Mouse (Mus musculus) heart, embryonic 15.5 days (tissue): Measurements from ENCODE around the gene Cul1. TPM values are rescaled to one million over a fixed set of nuclear protein-coding genes. Genes with fewer than 3 reads are reported as not detected.
A peak's percentile ranks its signal among the peaks of the same experiment; 100 is the strongest.
"Not testable (repeated sequence)": the region's sequence is repeated elsewhere in the genome, so short reads cannot be mapped to it uniquely, and the experiment has no call there.

Experiments
- ATAC-seq: fragments of 200-750 bp; cut with Nextera tagmentation; replicated peaks from 2 replicates; pipeline ENCODE4 v1.8.0; 2017; ENCODE audit warnings: low read depth, moderate TSS enrichment; ENCODE audit not compliant: insufficient number of reproducible peaks, insufficient read depth, low FRiP score
- H3K27ac ChIP-seq: fragments of 300-500 bp; sonication (generic); 2 replicates; pipeline ENCODE4 v1.5.1; 2015; ENCODE audit warnings: mild to moderate bottlenecking, inconsistent platforms
- H3K27me3 ChIP-seq: fragments of 300-500 bp; sonication (generic); 2 replicates; pipeline ENCODE4 v1.6.1; 2015; ENCODE audit warnings: inconsistent platforms
- H3K36me3 ChIP-seq: fragments of 300-500 bp; sonication (generic); 2 replicates; pipeline ENCODE4 v1.6.1; 2015; ENCODE audit warnings: mild to moderate bottlenecking, inconsistent platforms
- H3K4me1 ChIP-seq: fragments of 300-500 bp; sonication (generic); replicated peaks from 2 replicates; pipeline ENCODE4 v1.6.1; 2015; ENCODE audit warnings: inconsistent platforms
- H3K4me2 ChIP-seq: fragments of 300-500 bp; sonication (generic); 2 replicates; pipeline ENCODE4 v1.6.1; 2015; ENCODE audit warnings: inconsistent platforms, mild to moderate bottlenecking, moderate library complexity
- H3K4me3 ChIP-seq: fragments of 300-500 bp; sonication (generic); 2 replicates; pipeline ENCODE4 v1.5.1; 2015; ENCODE audit warnings: mild to moderate bottlenecking, inconsistent platforms
- H3K9ac ChIP-seq: fragments of 300-500 bp; sonication (generic); 2 replicates; pipeline ENCODE4 v1.6.1; 2015; ENCODE audit warnings: mild to moderate bottlenecking, inconsistent platforms
- H3K9me3 ChIP-seq: fragments of 300-500 bp; sonication (generic); replicated peaks from 2 replicates; pipeline ENCODE4 v1.6.1; 2016; ENCODE audit warnings: inconsistent platforms
- WGBS: fragments of 180-500 bp; shearing (Covaris S2); methylation state at CpG from one replicate; pipeline ENCODE4 v1.1.7; 2015; ENCODE audit warnings: mixed read lengths; 5-methylcytosine and 5-hydroxymethylcytosine counted together
- polyA plus RNA-seq: library from polyadenylated mRNA; unstranded; fragments of >200 nt; fragmentation: Nextera tagmentation; extraction: Ambion mirVana; gene quantifications from 2 replicates; pipeline ENCODE4 v1.2.1, GENCODE M21; 2015

The Cul1 gene
- 83.5 and 95.3 TPM in 2 replicates for polyA plus RNA-seq

GRCm38 (mm10) chr6:47453098-47453497, at the start of gene Cul1:
Cul1 (plus strand) TSS chr6:47453398.
- Histone ChIP-seq H3K9ac (peak within 1 kb of the TSS; percentile 99), H3K4me1 (peaks cover 28% of the 10 kb centered on the region), H3K27ac (peak within 1 kb of the TSS; percentile 99), H3K9me3 (no peaks in the 10 kb centered on the region), H3K4me2 (peak within 1 kb of the TSS; percentile 88), H3K4me3 (peak within 1 kb of the TSS; percentile 99), H3K36me3 (no peaks in the 10 kb centered on the region), H3K27me3 (no peaks in the 10 kb centered on the region)
- WGBS: 47% methylated on average over 2 of the region's 2 CpGs
- ATAC-seq: no peak

- ATAC-seq: no peak
- H3K4me1 ChIP-seq: no peaks in the 10 kb centered on the region; the same call in 1 of the 2 replicates
- no peak overlapping the region for H3K4me3 ChIP-seq
- H3K9me3 ChIP-seq: no peaks in the 10 kb centered on the region
- H3K27me3 ChIP-seq: no peaks in the 10 kb centered on the region
- no peak overlapping the region; the same call in 1 of the 2 replicates for H3K27ac ChIP-seq
- no peaks in the 10 kb centered on the region for H3K36me3 ChIP-seq
- WGBS: 73% methylated on average over 11 of the region's 11 CpGs
- H3K9ac ChIP-seq: no peak overlapping the region
- H3K4me2 ChIP-seq: no peak overlapping the region
These were observed 48.5 kb upstream of the Cul1 start for GRCm38 (mm10) chr6:47404419-47405382.

DNA sequence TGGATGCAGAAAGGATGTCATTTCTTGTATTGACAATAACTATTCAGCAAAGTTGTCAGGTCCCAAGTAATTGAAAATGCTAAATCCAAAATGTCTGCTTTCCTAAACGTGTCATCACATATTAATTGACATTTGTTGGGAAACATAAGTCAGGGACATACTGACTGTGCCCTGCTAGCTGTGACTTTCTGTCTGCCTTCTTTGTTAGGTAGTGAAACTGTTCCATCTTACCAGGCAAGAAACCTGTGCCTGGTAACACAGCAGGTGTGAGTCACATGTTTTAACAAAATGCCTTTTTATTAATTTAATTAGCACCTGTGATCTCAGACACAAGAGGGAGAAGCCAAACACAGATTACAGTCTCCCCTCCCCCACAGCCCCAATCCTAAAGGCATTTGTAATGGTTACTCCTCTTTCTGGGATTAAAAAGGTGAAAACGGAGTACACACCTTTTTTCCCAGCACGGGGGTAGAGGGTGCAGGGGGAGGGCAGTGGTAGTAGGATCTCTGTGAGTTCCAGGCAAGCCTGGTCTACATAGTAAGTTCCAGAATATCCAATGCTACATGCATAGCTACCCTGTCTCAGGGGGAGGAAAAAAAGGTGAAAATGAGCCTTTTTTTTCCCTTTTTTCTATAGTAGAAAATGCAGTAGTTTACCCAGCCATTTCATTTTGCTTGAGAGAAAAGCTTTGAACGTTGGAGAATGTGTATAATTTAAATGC, 40.2 kb upstream of the Cul1 start:
- no peaks in the 10 kb centered on the region for H3K9me3 ChIP-seq
- no peaks in the 10 kb centered on the region for H3K27me3 ChIP-seq
- WGBS: 31% methylated on average over 4 of the region's 4 CpGs
- no peak overlapping the region for H3K4me2 ChIP-seq
- no peak for ATAC-seq
- H3K27ac ChIP-seq: no peak overlapping the region
- H3K4me1 ChIP-seq: no peaks in the 10 kb centered on the region
- no peak overlapping the region for H3K4me3 ChIP-seq
- H3K9ac ChIP-seq: no peak overlapping the region
- no peaks in the 10 kb centered on the region for H3K36me3 ChIP-seq

- H3K4me1 ChIP-seq: no peaks in the 10 kb centered on the region
- H3K9ac ChIP-seq: no peak overlapping the region
- H3K27me3 ChIP-seq: no peaks in the 10 kb centered on the region
- WGBS: 50% methylated on average over 2 of the region's 2 CpGs
- no peak overlapping the region for H3K27ac ChIP-seq
- no peak overlapping the region for H3K4me2 ChIP-seq
- no peaks in the 10 kb centered on the region for H3K9me3 ChIP-seq
- ATAC-seq: no peak
- H3K36me3 ChIP-seq: no peaks in the 10 kb centered on the region
- H3K4me3 ChIP-seq: no peak overlapping the region
These were observed 39.5 kb upstream of the Cul1 start for GRCm38 (mm10) chr6:47413656-47414055.

DNA sequence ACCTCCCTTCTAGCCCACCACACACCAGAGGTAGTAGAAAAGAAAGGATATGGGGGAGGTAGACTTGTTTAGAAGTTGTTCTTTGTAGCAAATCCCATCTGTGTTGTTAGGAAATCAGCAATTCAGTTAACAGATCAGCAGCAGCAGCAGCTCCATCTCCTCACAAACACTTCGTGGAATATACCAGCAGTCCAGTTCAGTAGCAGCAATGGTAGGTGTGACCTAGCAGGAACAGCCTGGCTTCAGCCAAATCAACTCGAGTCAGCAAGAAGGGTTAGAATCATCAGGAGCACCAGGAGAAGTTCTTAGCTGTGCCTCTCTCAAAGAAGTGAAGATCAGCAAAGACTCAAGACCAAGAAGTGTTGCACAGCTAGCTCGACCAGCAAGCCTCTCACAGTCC, 34.5 kb upstream of the Cul1 start:
- Histone ChIP-seq H3K4me1 (no peaks in the 10 kb centered on the region), H3K27ac (no peak overlapping the region), H3K4me3 (no peak overlapping the region), H3K27me3 (no peaks in the 10 kb centered on the region), H3K36me3 (no peaks in the 10 kb centered on the region), H3K9me3 (no peaks in the 10 kb centered on the region), H3K9ac (no peak overlapping the region), H3K4me2 (no peak overlapping the region)
- ATAC-seq: no peak
- WGBS: 58% methylated on average over 3 of the region's 3 CpGs

DNA sequence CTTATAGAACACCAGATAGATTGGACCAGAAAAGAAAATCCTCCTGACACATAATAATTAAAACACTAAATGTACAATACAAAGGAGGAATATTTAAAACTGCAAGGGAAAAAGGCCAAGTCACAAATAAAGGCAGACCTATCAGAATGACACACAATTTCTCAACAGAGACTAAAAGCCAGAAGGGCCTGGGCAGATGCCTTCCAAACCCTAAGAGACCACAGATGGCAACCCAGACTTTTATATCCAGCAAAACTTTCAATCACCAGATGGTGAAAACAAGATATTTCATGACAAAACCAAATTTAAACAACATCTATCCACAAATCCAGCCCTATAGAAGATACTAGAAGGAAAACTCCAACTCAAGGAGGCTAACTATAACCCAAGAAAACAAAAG, 33.0 kb upstream of the Cul1 start:
- Histone ChIP-seq H3K4me1 (no peaks in the 10 kb centered on the region), H3K4me3 (no peak overlapping the region), H3K9me3 (no peaks in the 10 kb centered on the region), H3K9ac (no peak overlapping the region), H3K27ac (no peak overlapping the region), H3K36me3 (no peaks in the 10 kb centered on the region), H3K4me2 (no peak overlapping the region), H3K27me3 (no peaks in the 10 kb centered on the region)
- no peak for ATAC-seq

- H3K9ac ChIP-seq: no peak overlapping the region
- WGBS: 73% methylated on average over 1 of the region's 1 CpGs
- no peak overlapping the region for H3K27ac ChIP-seq
- no peaks in the 10 kb centered on the region for H3K4me1 ChIP-seq
- no peaks in the 10 kb centered on the region for H3K9me3 ChIP-seq
- H3K4me3 ChIP-seq: no peak overlapping the region
- no peaks in the 10 kb centered on the region for H3K36me3 ChIP-seq
- no peaks in the 10 kb centered on the region for H3K27me3 ChIP-seq
- ATAC-seq: no peak
- H3K4me2 ChIP-seq: no peak overlapping the region
These were observed 32.0 kb upstream of the Cul1 start for GRCm38 (mm10) chr6:47421221-47421620.

DNA sequence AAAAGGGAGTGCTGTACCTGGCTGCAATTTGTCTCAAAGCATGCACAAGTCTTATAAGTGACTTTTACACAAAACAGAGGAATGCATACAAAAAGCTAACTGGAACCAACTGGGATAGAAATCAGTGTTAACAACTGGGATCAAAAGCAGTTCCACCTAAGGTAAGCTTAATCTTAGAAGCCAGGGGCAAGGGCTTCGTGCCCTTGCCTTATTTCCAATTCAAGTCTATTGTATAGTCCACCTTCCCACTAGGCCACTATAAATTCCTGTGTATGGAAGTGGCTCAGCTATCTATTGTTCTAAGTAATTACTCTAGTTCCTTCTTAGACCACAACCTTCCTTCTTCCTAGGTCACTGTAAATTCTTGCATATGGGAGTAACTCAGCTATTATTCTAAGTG, 27.1 kb upstream of the Cul1 start:
- 64% methylated on average over 1 of the region's 1 CpGs for WGBS
- H3K36me3 ChIP-seq: no peaks in the 10 kb centered on the region
- ATAC-seq: no peak
- no peak overlapping the region for H3K9ac ChIP-seq
- no peaks in the 10 kb centered on the region for H3K4me1 ChIP-seq
- H3K9me3 ChIP-seq: no peaks in the 10 kb centered on the region
- H3K27ac ChIP-seq: no peak overlapping the region
- no peak overlapping the region for H3K4me2 ChIP-seq
- no peak overlapping the region for H3K4me3 ChIP-seq
- H3K27me3 ChIP-seq: no peaks in the 10 kb centered on the region

- not testable (repeated sequence) for H3K9ac ChIP-seq, H3K4me1 ChIP-seq, H3K27ac ChIP-seq, H3K36me3 ChIP-seq, H3K4me2 ChIP-seq, ATAC-seq, H3K4me3 ChIP-seq, H3K9me3 ChIP-seq, H3K27me3 ChIP-seq
- 83% methylated on average over 4 of the region's 4 CpGs for WGBS
These were observed 26.6 kb upstream of the Cul1 start for GRCm38 (mm10) chr6:47426556-47426955.

DNA sequence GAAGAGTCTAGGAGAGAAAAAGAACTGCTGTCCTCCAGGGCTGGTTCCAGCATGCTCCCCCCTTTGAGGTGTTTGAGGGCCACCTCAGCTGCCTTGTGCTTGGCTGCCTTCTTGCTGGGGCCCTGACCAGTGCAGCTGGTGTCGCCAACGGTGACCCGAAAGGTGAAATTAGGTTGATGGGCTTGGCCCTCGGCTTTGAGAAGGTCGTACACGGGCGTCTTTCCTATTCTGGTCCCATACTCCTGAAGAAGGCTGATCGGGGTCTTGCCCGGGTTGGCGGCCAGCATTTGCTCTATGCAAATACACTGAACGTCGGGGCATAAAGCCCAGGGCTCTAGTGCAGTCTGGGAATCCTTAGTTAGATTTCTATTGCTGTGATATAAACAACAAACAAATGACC, 20.4 kb upstream of the Cul1 start:
- not testable (repeated sequence) for H3K27me3 ChIP-seq, H3K9me3 ChIP-seq, ATAC-seq, H3K36me3 ChIP-seq, H3K9ac ChIP-seq, H3K4me1 ChIP-seq, H3K27ac ChIP-seq, H3K4me2 ChIP-seq, H3K4me3 ChIP-seq
- 89% methylated on average over 12 of the region's 12 CpGs for WGBS

DNA sequence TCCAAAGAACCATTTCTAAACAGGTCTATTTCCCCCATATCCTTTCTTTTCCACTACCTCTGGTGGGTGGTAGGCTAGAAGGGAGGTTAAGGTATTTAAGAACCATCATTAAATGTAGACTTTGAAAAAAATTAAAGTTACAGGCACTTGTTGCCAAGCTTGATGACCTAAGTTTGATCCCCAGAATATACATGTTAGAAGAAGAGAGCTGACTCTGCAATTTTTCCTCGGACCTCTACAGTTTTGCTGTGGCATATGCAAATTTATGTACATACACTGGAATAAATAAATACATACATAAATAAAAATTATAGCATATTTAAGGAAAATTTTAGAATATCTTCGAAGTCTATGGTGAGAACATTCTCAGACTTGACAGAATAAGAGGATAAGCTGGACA, 13.1 kb upstream of the Cul1 start:
- Histone ChIP-seq H3K9me3 (no peaks in the 10 kb centered on the region), H3K4me3 (no peak overlapping the region), H3K9ac (no peak overlapping the region), H3K4me2 (no peak overlapping the region), H3K36me3 (no peaks in the 10 kb centered on the region), H3K27ac (no peak overlapping the region), H3K27me3 (no peaks in the 10 kb centered on the region), H3K4me1 (no peaks in the 10 kb centered on the region)
- no peak for ATAC-seq
- WGBS: 72% methylated on average over 2 of the region's 2 CpGs
